Mouse (Mus musculus) stomach, postnatal 0 days (tissue): ENCODE results near the gene Spag7.

Experiments
- CTCF ChIP-seq: IDR thresholded peaks from 2 replicates; pipeline ENCODE4 v1.5.1; 2016; ENCODE audit warnings: antibody characterized with exemption, low read depth, mild to moderate bottlenecking, moderate library complexity
- EP300 ChIP-seq: optimal IDR thresholded peaks from 2 replicates; pipeline ENCODE3; 2016; ENCODE audit warnings: antibody characterized with exemption

DNA sequence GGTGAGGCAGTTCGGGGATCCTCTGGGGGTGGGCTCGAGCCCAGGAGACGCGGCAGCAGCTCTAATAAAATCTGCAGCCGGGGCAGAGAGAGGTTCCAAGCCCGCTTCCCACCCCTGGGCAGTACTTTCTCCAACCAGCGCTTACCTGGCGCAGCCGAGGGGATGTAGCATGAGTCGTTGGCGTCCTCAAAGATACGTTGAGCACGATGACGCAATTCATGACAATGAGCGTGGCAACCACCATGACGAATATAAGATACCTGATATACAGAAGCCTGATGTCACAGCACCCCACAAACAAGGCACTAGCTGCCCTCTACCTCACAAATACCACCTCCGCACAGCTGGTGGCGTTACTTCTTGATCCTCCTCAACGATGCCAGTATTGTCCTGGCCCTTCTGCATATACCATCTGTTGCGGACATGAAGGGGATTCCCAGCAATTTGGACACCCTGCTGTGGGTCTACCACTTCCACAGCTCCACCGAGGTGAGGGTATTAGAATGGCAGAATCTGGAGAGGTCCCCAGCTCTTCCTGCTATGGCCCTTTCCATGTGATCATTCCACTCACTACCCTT, 53.6 kb downstream of the Spag7 start, which contains the start of gene 4930544D05Rik:
- no peak for TF ChIP-seq CTCF
- TF ChIP-seq EP300: no peak
